Mouse (Mus musculus) fibroblast of lung, adult 2 months (primary cell): ENCODE data around the gene Tppp.
"Not testable (repeated sequence)": the region's sequence is repeated elsewhere in the genome, so short reads cannot be mapped to it uniquely, and the experiment has no call there.

Experiments
- DNase-seq: peaks from one replicate; pipeline ENCODE4 v3.0.0-alpha.2; 2011; ENCODE audit warnings: low read depth

Gene Tppp

GRCm38 (mm10) chr13:74008948-74009718 lies at the start of gene Tppp:
Gene Tppp (plus strand): TSS chr13:74009407.
- DNase-seq: peak; percentile 20

- DNase-seq: no peak
Observed at GRCm38 (mm10) chr13:73960117-73960652, 49.0 kb upstream of the Tppp start.

- DNase-seq: no peak
Observed at GRCm38 (mm10) chr13:73961177-73961576, 48.0 kb upstream of the Tppp start.

GRCm38 (mm10) chr13:73963551-73963950 lies 45.7 kb upstream of the Tppp start, which contains the start of gene Zdhhc11:
Gene Zdhhc11 (plus strand): TSS chr13:73963851.
- no peak for DNase-seq

- peak; percentile 12 for DNase-seq
Observed at GRCm38 (mm10) chr13:73970545-73971448, 38.4 kb upstream of the Tppp start.

- DNase-seq: no peak
Observed at GRCm38 (mm10) chr13:73974523-73974922, 34.7 kb upstream of the Tppp start.

GRCm38 (mm10) chr13:73976935-73977334 lies 32.3 kb upstream of the Tppp start:
- no peak for DNase-seq

- no peak for DNase-seq
Observed at GRCm38 (mm10) chr13:73990325-73990724, 18.9 kb upstream of the Tppp start.

GRCm38 (mm10) chr13:73990761-73991160 lies 18.4 kb upstream of the Tppp start:
- DNase-seq: no peak

- DNase-seq: no peak
Observed at GRCm38 (mm10) chr13:73991267-73991666, 17.9 kb upstream of the Tppp start.

- no peak for DNase-seq
Observed at GRCm38 (mm10) chr13:73996456-73996855, 12.8 kb upstream of the Tppp start.

- no peak for DNase-seq
Observed at GRCm38 (mm10) chr13:74000519-74000918, 8.7 kb upstream of the Tppp start.

GRCm38 (mm10) chr13:74000961-74001360 lies 8.2 kb upstream of the Tppp start:
- no peak for DNase-seq

- DNase-seq: no peak
Observed at GRCm38 (mm10) chr13:74001492-74001891, 7.7 kb upstream of the Tppp start.

GRCm38 (mm10) chr13:74006881-74007280 lies 2.3 kb upstream of the Tppp start:
- not testable (repeated sequence) for DNase-seq

GRCm38 (mm10) chr13:74008216-74008615 lies 991 bp upstream of the Tppp start:
- not testable (repeated sequence) for DNase-seq

GRCm38 (mm10) chr13:74009791-74010614 lies 796 bp downstream of the Tppp start:
- DNase-seq: no peak

GRCm38 (mm10) chr13:74010678-74011077 lies 1.5 kb downstream of the Tppp start:
- DNase-seq: no peak

- DNase-seq: no peak
Observed at GRCm38 (mm10) chr13:74015908-74016307, 6.7 kb downstream of the Tppp start.

GRCm38 (mm10) chr13:74017426-74017825 lies 8.2 kb downstream of the Tppp start:
- DNase-seq: no peak

- not testable (repeated sequence) for DNase-seq
Observed at GRCm38 (mm10) chr13:74019006-74019405, 9.8 kb downstream of the Tppp start.
